Mouse (Mus musculus) megakaryocyte, embryonic 14.5 days (primary cell): ENCODE data around the gene Gm2016.
"Not testable (repeated sequence)": the region's sequence is repeated elsewhere in the genome, so short reads cannot be mapped to it uniquely, and the experiment has no call there.

Experiments
- FLI1 ChIP-seq: IDR thresholded peaks from 2 replicates; pipeline ENCODE4 v1.6.1; 2012; ENCODE audit warnings: low read length, inconsistent platforms, mixed read lengths
- GATA1 ChIP-seq: IDR thresholded peaks from 3 replicates; pipeline ENCODE4 v1.6.1; 2012; ENCODE audit warnings: mixed read lengths, low read length, inconsistent platforms, borderline replicate concordance

- TF ChIP-seq GATA1, FLI1: not testable (repeated sequence)
Measured at GRCm38 (mm10) chr12:87856067-87856466, 17.8 kb upstream of the Gm2016 start.
